Mouse (Mus musculus) forebrain, embryonic 13.5 days (tissue): Measurements from ENCODE around the gene Wdr66. TPM values are rescaled to one million over a fixed set of nuclear protein-coding genes. Genes with fewer than 3 reads are reported as not detected.
A peak's percentile ranks its signal among the peaks of the same experiment; 100 is the strongest.

Source experiments
- ATAC-seq: fragments of 200-750 bp; cut with Nextera tagmentation; 2 replicates; pipeline ENCODE4 v1.8.0; 2017
- H3K27ac ChIP-seq: fragments of 300-500 bp; sonication (generic); 2 replicates; pipeline ENCODE4 v1.5.1; 2015; ENCODE audit warnings: inconsistent platforms, mild to moderate bottlenecking, moderate library complexity
- H3K27me3 ChIP-seq: fragments of 300-500 bp; sonication (generic); 2 replicates; pipeline ENCODE4 v1.6.1; 2015; ENCODE audit warnings: mild to moderate bottlenecking, inconsistent platforms
- H3K36me3 ChIP-seq: fragments of 300-500 bp; sonication (generic); 2 replicates; pipeline ENCODE4 v1.6.1; 2015; ENCODE audit warnings: mild to moderate bottlenecking, inconsistent platforms; ENCODE audit not compliant: poor library complexity, severe bottlenecking
- H3K4me1 ChIP-seq: fragments of 300-500 bp; sonication (generic); 2 replicates; pipeline ENCODE4 v1.6.1; 2015; ENCODE audit warnings: inconsistent platforms
- H3K4me2 ChIP-seq: fragments of 300-500 bp; sonication (generic); 2 replicates; pipeline ENCODE4 v1.6.1; 2015; ENCODE audit warnings: inconsistent platforms, mild to moderate bottlenecking, moderate library complexity
- H3K4me3 ChIP-seq: fragments of 300-500 bp; sonication (generic); 2 replicates; pipeline ENCODE4 v1.5.1; 2015; ENCODE audit warnings: mild to moderate bottlenecking, inconsistent platforms
- H3K9ac ChIP-seq: fragments of 300-500 bp; sonication (generic); 2 replicates; pipeline ENCODE4 v1.6.1; 2015; ENCODE audit warnings: mild to moderate bottlenecking, inconsistent platforms
- H3K9me3 ChIP-seq: fragments of 300-500 bp; sonication (generic); replicated peaks from 2 replicates; pipeline ENCODE4 v1.6.1; 2016; ENCODE audit warnings: inconsistent platforms
- WGBS: fragments of 180-500 bp; shearing (Covaris S2); methylation state at CpG from one replicate; pipeline ENCODE4 v1.1.7; 2015; 5-methylcytosine and 5-hydroxymethylcytosine counted together
- polyA plus RNA-seq: library from polyadenylated mRNA; unstranded; fragments of >200 nt; fragmentation: Nextera tagmentation; extraction: Ambion mirVana; gene quantifications from 2 replicates; pipeline ENCODE4 v1.2.1, GENCODE M21; 2015

Wdr66 gene
- polyA plus RNA-seq, 1 experiment from 2014 or later: 2.1 TPM

DNA sequence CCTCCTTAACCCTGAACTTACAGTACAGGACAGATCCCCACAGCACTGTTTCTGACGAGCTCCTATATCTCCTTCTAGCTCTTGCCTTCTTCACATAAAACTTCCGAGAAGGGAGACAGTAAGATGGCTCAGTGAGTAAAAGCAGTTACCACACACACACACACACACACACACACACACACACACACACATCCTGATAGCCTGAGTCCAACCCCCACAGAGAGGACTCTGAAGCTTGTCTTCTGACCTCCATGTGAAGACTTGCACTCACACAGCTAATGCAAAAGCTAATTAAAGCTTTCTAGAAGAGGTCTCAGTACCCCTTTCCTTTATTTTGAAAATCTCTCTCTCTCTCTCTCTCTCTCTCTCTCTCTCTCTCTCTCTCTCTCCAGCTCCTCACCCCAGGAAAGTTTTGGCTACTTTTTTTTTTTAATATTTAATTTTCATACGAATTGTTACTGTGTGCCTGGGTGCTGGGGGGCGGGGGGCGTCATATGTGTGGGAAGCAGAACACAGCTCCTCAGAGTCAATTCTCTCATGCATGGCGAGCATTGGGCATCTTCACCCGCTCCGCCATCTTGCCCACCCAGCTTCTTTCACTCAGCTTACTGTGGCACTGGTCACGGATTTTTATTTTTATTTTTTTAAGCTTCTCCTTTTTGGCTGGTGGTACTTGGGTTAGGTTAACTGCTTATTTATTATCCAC, 24.9 kb downstream of the Wdr66 start:
- peak; percentile 13; the same call in 1 of the 2 replicates for ATAC-seq
- Histone ChIP-seq H3K4me3 (no peak overlapping the region), H3K27me3 (no peaks in the 10 kb centered on the region), H3K9ac (no peak overlapping the region), H3K4me1 (peaks cover 42% of the 10 kb centered on the region), H3K36me3 (no peaks in the 10 kb centered on the region), H3K9me3 (no peaks in the 10 kb centered on the region), H3K4me2 (peak overlapping the region; percentile 22; the same call in 1 of the 2 replicates), H3K27ac (peak overlapping the region; percentile 79)
- 72% methylated on average over 9 of the region's 9 CpGs for WGBS

DNA sequence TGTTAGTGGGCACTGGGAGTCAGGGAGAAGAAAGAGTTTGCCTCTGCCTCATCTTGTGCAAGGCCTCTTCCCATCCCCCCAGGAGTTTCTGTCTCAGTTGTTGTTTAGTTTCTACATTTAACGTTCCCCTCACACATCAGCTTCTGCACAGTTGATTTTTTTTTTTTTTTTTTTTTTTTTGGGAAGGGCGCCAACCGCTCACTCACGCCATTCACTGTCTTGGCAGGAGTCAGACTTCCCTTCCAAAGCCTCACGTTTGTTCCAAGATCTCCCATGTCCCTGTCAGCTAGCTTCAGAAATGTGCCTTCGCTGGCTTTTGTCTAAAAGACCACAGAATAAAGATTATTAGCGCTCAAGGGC, 25.4 kb downstream of the Wdr66 start:
- Histone ChIP-seq H3K27me3 (no peaks in the 10 kb centered on the region), H3K4me3 (no peak overlapping the region), H3K9ac (no peak overlapping the region), H3K4me2 (no peak overlapping the region), H3K27ac (peak overlapping the region; percentile 79), H3K4me1 (peaks cover 42% of the 10 kb centered on the region), H3K36me3 (no peaks in the 10 kb centered on the region), H3K9me3 (no peaks in the 10 kb centered on the region)
- ATAC-seq: peak; percentile 50; the same call in 1 of the 2 replicates
- WGBS: 17% methylated on average over 7 of the region's 7 CpGs

DNA sequence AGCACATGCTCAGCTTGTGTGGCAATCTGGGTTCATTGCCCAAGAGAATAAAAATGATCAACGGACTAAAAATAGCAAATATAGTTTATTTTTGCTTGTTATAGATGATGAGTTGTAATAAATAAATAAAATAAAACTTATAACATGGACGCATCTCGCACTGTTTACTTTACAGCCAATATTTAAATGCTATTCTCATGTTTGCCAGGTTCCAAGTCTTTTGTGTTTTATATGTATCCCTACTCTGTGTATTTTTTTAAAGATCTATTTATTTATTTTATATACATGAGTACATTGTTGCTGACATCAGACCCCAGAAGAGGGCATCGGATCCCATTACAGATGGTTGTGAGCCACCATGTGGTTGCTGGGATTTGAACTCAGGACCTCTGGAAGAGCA, 25.8 kb downstream of the Wdr66 start:
- Histone ChIP-seq H3K27me3 (no peaks in the 10 kb centered on the region), H3K27ac (peak overlapping the region; percentile 79), H3K4me2 (no peak overlapping the region), H3K9ac (no peak overlapping the region), H3K36me3 (no peaks in the 10 kb centered on the region), H3K4me3 (no peak overlapping the region), H3K9me3 (no peaks in the 10 kb centered on the region), H3K4me1 (peaks cover 42% of the 10 kb centered on the region)
- no peak for ATAC-seq
- WGBS: 79% methylated on average over 4 of the region's 4 CpGs

DNA sequence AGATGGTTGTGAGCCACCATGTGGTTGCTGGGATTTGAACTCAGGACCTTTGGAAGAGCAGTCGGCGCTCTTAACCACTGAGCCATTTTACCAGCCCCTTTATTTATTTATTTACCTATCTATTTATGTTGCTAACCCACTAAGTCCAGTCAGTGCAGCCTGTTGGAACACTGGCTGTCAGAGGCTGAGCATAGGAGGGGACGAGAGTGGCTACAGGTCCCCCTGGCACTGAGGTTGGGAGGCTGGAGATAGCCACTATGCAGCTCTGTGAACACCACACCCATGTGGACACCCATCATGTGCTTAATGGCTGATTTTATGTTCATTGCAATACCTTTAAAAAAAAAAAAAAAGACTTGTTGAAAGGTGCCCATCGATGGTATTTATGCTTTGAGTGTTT, 27.3 kb downstream of the Wdr66 start:
- Histone ChIP-seq H3K4me1 (peaks cover 33% of the 10 kb centered on the region), H3K36me3 (no peaks in the 10 kb centered on the region), H3K9ac (no peak overlapping the region), H3K9me3 (no peaks in the 10 kb centered on the region), H3K27ac (no peak overlapping the region), H3K27me3 (no peaks in the 10 kb centered on the region), H3K4me3 (no peak overlapping the region), H3K4me2 (no peak overlapping the region)
- WGBS: 90% methylated on average over 4 of the region's 4 CpGs
- ATAC-seq: no peak

DNA sequence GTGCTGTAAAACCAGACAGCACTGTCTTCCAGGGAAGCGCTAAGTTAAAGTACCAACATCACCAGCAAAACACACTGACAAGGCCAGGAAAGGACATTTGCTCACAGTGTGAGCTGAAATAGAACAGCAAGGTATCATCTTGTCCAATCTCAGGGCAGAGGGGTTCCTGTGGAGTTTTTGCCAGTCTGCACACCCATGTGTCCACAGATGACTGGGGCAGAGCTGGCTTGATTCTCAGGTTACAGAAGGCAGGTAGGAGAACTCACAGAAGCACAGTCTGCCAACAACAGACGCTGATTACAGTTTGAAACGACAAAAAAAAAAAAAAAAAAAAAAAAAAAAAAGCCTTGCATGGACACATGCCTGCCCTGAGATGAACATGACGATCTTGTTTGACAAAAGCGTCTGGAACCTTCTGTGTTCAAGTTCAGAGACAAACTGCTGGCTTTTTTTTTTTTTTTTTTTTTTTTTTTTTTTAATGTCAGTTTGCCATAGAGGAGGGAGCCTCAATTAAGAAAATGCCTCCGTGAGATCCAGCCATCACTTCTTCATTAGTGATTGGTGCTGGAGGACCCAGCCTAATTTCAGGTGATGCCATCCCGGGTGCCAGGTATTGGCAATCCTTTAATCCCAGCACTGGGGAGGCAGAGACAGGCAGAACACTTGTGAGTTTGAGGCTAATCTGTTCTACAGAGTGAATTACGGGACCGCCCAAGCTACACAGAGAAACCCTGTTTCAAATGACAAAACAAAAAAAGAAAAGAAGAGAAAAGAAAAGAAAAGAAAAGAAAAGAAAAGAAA, 29.6 kb downstream of the Wdr66 start:
- Histone ChIP-seq H3K4me1 (peaks cover 11% of the 10 kb centered on the region), H3K4me3 (no peak overlapping the region)
- no peak for ATAC-seq

DNA sequence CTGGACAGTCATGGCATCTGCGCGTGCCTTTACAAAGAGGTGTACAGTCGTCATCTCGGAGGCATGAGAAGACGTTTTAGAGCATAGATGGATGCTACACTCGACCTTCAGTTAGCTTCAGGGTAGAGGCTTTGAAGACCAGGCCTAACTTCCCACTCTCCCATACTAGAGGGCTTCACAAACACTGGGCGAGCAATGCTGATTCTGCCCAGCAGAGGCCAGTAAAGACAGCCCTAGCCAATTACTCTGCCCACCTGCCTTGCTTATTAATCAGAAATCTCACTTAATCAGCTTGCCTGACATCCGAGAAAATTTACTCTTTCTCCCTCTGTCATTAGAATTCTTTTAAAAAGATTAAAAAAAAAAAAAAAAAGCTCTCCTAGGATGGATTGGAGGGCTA, 33.3 kb downstream of the Wdr66 start:
- H3K27ac ChIP-seq: no peak overlapping the region
- no peaks in the 10 kb centered on the region for H3K36me3 ChIP-seq
- no peaks in the 10 kb centered on the region for H3K9me3 ChIP-seq
- no peak overlapping the region for H3K9ac ChIP-seq
- no peak overlapping the region for H3K4me3 ChIP-seq
- 38% methylated on average over 8 of the region's 8 CpGs for WGBS
- H3K4me2 ChIP-seq: no peak overlapping the region
- peak; percentile 48; the same call in 1 of the 2 replicates for ATAC-seq
- H3K27me3 ChIP-seq: no peaks in the 10 kb centered on the region
- no peaks in the 10 kb centered on the region for H3K4me1 ChIP-seq

More for the DNA sequence above, 29.6 kb downstream of the Wdr66 start:
- Histone ChIP-seq H3K36me3 (no peaks in the 10 kb centered on the region), H3K27me3 (no peaks in the 10 kb centered on the region), H3K27ac (no peak overlapping the region), H3K9ac (no peak overlapping the region), H3K9me3 (no peaks in the 10 kb centered on the region), H3K4me2 (no peak overlapping the region)
- 65% methylated on average over 9 of the region's 9 CpGs for WGBS

DNA sequence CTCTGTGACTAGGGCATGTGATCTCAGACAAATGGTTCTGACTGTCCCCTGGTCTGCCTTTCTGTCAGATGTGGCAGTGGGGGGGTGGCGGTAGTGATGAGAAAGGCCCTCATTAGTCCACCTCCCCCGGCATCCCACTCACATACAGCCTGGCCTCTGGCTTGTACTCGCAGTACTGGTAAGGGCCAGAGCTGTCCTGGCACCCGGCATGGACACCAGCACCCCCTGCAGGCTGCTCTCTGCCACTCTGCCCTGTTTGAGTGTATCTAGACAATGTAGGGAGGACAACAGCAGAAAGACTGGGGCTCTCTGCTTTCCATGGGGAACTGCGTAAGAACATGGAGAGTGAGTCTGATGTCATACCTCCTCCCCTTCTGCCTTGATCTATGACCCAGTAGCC, 36.2 kb downstream of the Wdr66 start:
- no peaks in the 10 kb centered on the region for H3K9me3 ChIP-seq

DNA sequence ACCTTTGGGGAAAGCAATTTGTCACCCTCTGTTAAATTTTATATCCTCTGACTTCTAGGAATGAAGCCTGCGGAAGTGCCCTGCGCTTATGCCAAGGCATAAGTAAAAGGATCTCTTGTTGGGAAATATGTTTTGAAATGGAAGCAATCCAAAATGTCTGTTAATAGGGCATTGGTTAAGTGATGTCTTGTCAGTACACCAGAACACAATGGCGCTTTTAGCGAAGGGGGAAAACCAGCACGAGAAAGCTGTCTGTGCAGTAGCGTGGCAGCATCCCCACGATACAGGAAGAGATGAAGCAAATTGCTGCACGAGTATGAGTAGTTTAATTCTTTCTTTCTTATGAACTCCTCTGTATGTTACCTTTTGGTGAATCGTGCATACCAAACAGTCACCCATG, 42.8 kb downstream of the Wdr66 start:
- no peak for ATAC-seq
- H3K9me3 ChIP-seq: no peaks in the 10 kb centered on the region
- H3K4me3 ChIP-seq: no peak overlapping the region
- H3K27ac ChIP-seq: no peak overlapping the region
- 76% methylated on average over 9 of the region's 9 CpGs for WGBS
- no peak overlapping the region for H3K9ac ChIP-seq
- H3K4me2 ChIP-seq: no peak overlapping the region
- 0 out of 2 replicates have a peak, but pooled peaks cover 6% of the 10 kb centered on the region for H3K27me3 ChIP-seq
- H3K4me1 ChIP-seq: peaks cover 9% of the 10 kb centered on the region; the same call in 1 of the 2 replicates
- H3K36me3 ChIP-seq: no peaks in the 10 kb centered on the region

More for the DNA sequence above, 36.2 kb downstream of the Wdr66 start:
- Histone ChIP-seq H3K27me3 (no peaks in the 10 kb centered on the region), H3K4me2 (no peak overlapping the region), H3K36me3 (no peaks in the 10 kb centered on the region), H3K4me3 (no peak overlapping the region), H3K4me1 (no peaks in the 10 kb centered on the region), H3K27ac (no peak overlapping the region), H3K9ac (no peak overlapping the region)
- whole genome bisulfite sequencing: 90% methylated on average over 5 of the region's 5 CpGs
- ATAC-seq: no peak

DNA sequence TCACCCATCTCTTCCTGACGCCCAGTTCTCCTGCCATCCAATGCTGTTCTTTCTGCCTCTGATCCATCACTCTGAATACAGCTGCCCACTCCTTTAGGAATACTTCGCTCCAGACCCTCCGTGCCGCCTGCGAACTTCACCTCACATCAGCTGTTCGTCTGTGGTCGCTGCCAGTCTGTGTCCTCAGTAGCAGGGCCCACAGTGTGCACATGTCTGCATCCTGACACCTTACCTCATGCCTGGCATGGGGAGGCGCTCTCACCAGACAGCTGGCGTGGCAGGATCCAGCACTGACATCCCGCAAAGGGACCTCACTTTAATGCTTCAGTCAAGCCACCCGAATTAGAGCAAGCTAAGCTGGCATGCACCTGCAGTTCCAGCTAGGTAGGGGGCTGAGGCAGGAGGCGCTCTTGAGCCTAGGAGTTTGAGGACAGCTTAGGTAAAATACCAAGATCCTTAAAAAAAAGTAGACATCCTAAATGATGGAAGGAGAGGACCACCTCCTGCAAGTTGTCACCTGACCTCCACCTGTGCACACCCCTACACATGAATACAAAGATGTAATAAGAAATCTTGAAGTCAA, 44.4 kb downstream of the Wdr66 start:
- Histone ChIP-seq H3K4me2 (no peak overlapping the region), H3K9me3 (no peaks in the 10 kb centered on the region), H3K27me3 (0 out of 2 replicates have a peak, but pooled peaks cover 6% of the 10 kb centered on the region), H3K27ac (no peak overlapping the region), H3K9ac (no peak overlapping the region), H3K4me1 (peaks cover 26% of the 10 kb centered on the region), H3K4me3 (no peak overlapping the region), H3K36me3 (no peaks in the 10 kb centered on the region)
- WGBS: 67% methylated on average over 12 of the region's 12 CpGs
- ATAC-seq: no peak

DNA sequence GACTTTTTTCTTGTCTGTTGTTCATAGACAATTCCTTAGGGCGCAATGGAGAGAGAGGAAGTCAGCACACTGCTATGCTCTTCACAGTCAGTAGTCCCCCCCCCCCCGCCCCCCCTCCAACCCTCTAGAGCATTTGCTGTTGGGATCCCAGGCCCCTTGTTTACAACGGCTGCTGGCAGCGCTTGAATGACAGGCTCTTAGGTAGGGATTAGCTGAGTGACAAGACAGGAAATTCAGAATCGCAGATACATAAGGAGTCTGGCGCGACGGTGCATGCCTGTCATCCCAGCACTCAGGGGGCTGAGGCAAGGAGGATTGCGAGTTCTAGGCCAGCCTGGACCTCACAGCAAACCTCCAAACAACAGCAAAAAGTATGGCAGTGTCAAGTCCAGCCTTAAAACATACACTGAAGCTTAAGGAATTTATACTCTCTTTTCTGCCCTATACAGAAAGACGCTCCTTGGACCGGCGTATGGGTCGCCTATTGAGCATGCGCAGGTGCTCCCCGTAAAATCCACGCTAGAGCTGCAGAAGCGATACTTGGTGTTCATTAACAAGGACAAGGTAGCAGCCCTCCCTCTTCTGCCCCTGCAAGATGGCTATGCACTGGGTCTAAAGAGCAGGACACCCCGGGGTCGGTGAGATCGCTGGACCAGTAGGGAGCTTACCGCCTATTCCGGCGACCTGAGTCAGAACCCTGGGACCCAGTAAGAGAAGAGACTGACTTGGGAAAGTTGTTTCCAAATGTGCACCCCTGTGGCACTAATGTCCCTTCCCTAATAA, 45.3 kb downstream of the Wdr66 start:
- Histone ChIP-seq H3K4me1 (peaks cover 34% of the 10 kb centered on the region), H3K9me3 (no peaks in the 10 kb centered on the region), H3K9ac (no peak overlapping the region), H3K4me2 (no peak overlapping the region), H3K27me3 (0 out of 2 replicates have a peak, but pooled peaks cover 6% of the 10 kb centered on the region), H3K36me3 (no peaks in the 10 kb centered on the region), H3K4me3 (no peak overlapping the region), H3K27ac (no peak overlapping the region)
- ATAC-seq: no peak
- WGBS: 61% methylated on average over 22 of the region's 23 CpGs

DNA sequence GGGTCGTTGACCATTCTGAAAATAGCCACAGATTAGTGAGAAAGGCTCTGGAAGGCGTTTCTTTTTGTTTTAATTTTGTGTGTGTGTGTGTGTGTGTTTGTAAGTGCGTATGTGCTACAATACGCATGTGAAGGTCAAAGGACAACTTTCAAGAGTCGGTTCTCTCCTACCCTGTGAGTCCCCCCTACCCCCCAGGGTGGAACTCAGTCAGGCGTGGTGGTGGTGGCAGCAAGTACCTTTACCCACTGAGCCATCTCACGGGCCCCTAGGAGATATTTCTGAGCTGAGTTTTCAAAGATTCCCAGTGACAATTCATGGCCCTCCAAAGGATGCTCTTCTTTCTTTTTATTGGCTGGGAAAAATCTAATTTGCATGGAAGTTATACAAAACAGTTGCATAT, 45.9 kb downstream of the Wdr66 start:
- H3K36me3 ChIP-seq: no peaks in the 10 kb centered on the region
- H3K4me3 ChIP-seq: no peak overlapping the region
- H3K4me1 ChIP-seq: peaks cover 41% of the 10 kb centered on the region
- H3K9ac ChIP-seq: no peak overlapping the region
- H3K27ac ChIP-seq: no peak overlapping the region
- 0 out of 2 replicates have a peak, but pooled peaks cover 6% of the 10 kb centered on the region for H3K27me3 ChIP-seq
- ATAC-seq: no peak
- no peak overlapping the region for H3K4me2 ChIP-seq
- H3K9me3 ChIP-seq: no peaks in the 10 kb centered on the region
- WGBS: 79% methylated on average over 7 of the region's 7 CpGs
